Mouse (Mus musculus) ES-Bruce4 (cell line): Measurements from ENCODE around the gene Fam117a. TPM values are rescaled to one million over a fixed set of nuclear protein-coding genes. Genes with fewer than 3 reads are reported as not detected.

Experiments
- H3K27ac ChIP-seq: 2 replicates; pipeline ENCODE4 v1.5.1; 2012; ENCODE audit warnings: low read length, inconsistent platforms; ENCODE audit not compliant: insufficient read depth
- H3K27me3 ChIP-seq: 2 replicates; pipeline ENCODE4 v1.6.1; 2012; ENCODE audit warnings: mild to moderate bottlenecking, low read length, inconsistent platforms; ENCODE audit not compliant: control insufficient read depth, poor library complexity, insufficient read depth, severe bottlenecking
- H3K36me3 ChIP-seq: 2 replicates; pipeline ENCODE4 v1.6.1; 2012; ENCODE audit warnings: inconsistent platforms, mild to moderate bottlenecking, low read length, moderate library complexity; ENCODE audit not compliant: control insufficient read depth, poor library complexity, insufficient read depth, severe bottlenecking
- H3K4me1 ChIP-seq: one replicate; pipeline ENCODE4 v1.8.1; 2011; ENCODE audit warnings: low read length; ENCODE audit not compliant: control insufficient read depth, insufficient read depth
- H3K4me3 ChIP-seq: 2 replicates; pipeline ENCODE4 v1.5.1; 2011; ENCODE audit warnings: low read depth, mild to moderate bottlenecking, low read length
- H3K9ac ChIP-seq: 2 replicates; pipeline ENCODE4 v1.6.1; 2012; ENCODE audit warnings: low read depth, mild to moderate bottlenecking, inconsistent platforms; ENCODE audit not compliant: poor library complexity, severe bottlenecking
- H3K9me3 ChIP-seq: replicated peaks from 2 replicates; pipeline ENCODE4 v1.6.1; 2012; ENCODE audit warnings: mild to moderate bottlenecking, low read length, inconsistent platforms; ENCODE audit not compliant: control insufficient read depth, poor library complexity, insufficient read depth, severe bottlenecking
- CTCF ChIP-seq: IDR thresholded peaks from one replicate; pipeline ENCODE4 v1.8.1; 2011; ENCODE audit warnings: low read depth, low read length
- EP300 ChIP-seq: IDR thresholded peaks from 2 replicates; pipeline ENCODE4 v1.6.1; 2011; ENCODE audit warnings: low read depth, low read length; ENCODE audit not compliant: insufficient read depth
- POLR2A ChIP-seq: IDR thresholded peaks from one replicate; pipeline ENCODE4 v1.8.1; 2011; ENCODE audit warnings: low read length; ENCODE audit not compliant: insufficient read depth
- polyA plus RNA-seq: library from polyadenylated mRNA; stranded (reverse); fragments of >200 nt; gene quantifications from 2 replicates; pipeline ENCODE4 v1.2.4, GENCODE M21; 2011; ENCODE audit warnings: low read depth; ENCODE audit not compliant: missing spikeins, insufficient read depth, insufficient read length

Gene Fam117a
- polyA plus RNA-seq, 1 experiment: 36.2 TPM

GRCm38 (mm10) chr11:95325832-95326231 lies 11.0 kb upstream of the Fam117a start:
- no peaks in the 10 kb centered on the region for H3K36me3 ChIP-seq
- H3K27ac ChIP-seq: no peak overlapping the region
- H3K4me3 ChIP-seq: no peak overlapping the region
- no peak overlapping the region for H3K9ac ChIP-seq
- H3K27me3 ChIP-seq: no peaks in the 10 kb centered on the region
- TF ChIP-seq POLR2A (no peak), CTCF (no peak), EP300 (no peak)
- H3K4me1 ChIP-seq: no peaks in the 10 kb centered on the region
- H3K9me3 ChIP-seq: no peaks in the 10 kb centered on the region

- H3K36me3 ChIP-seq: no peaks in the 10 kb centered on the region
- no peaks in the 10 kb centered on the region for H3K27me3 ChIP-seq
- H3K9ac ChIP-seq: no peak overlapping the region
- H3K27ac ChIP-seq: no peak overlapping the region
- no peaks in the 10 kb centered on the region for H3K9me3 ChIP-seq
- H3K4me1 ChIP-seq: no peaks in the 10 kb centered on the region
- TF ChIP-seq EP300: no peak
- H3K4me3 ChIP-seq: no peak overlapping the region
Measured at GRCm38 (mm10) chr11:95326243-95326642, 10.6 kb upstream of the Fam117a start.

GRCm38 (mm10) chr11:95328629-95329028 lies 8.2 kb upstream of the Fam117a start:
- no peak overlapping the region for H3K9ac ChIP-seq
- no peaks in the 10 kb centered on the region for H3K27me3 ChIP-seq
- no peak for TF ChIP-seq EP300
- no peak overlapping the region for H3K4me3 ChIP-seq
- H3K9me3 ChIP-seq: no peaks in the 10 kb centered on the region
- no peaks in the 10 kb centered on the region for H3K36me3 ChIP-seq
- no peak overlapping the region for H3K27ac ChIP-seq
- no peaks in the 10 kb centered on the region for H3K4me1 ChIP-seq

GRCm38 (mm10) chr11:95330662-95331061 lies 6.2 kb upstream of the Fam117a start:
- H3K4me1 ChIP-seq: no peaks in the 10 kb centered on the region
- H3K4me3 ChIP-seq: no peak overlapping the region
- no peaks in the 10 kb centered on the region for H3K36me3 ChIP-seq
- no peaks in the 10 kb centered on the region for H3K9me3 ChIP-seq
- H3K27ac ChIP-seq: no peak overlapping the region
- H3K9ac ChIP-seq: no peak overlapping the region
- H3K27me3 ChIP-seq: no peaks in the 10 kb centered on the region
- TF ChIP-seq EP300: no peak
- TF ChIP-seq CTCF: no peak
- TF ChIP-seq POLR2A: no peak

GRCm38 (mm10) chr11:95333209-95333608 lies 3.6 kb upstream of the Fam117a start:
- Histone ChIP-seq H3K4me3 (no peak overlapping the region), H3K36me3 (no peaks in the 10 kb centered on the region), H3K9ac (no peak overlapping the region), H3K27me3 (no peaks in the 10 kb centered on the region), H3K4me1 (no peaks in the 10 kb centered on the region), H3K9me3 (no peaks in the 10 kb centered on the region), H3K27ac (no peak overlapping the region)
- TF ChIP-seq POLR2A (no peak), EP300 (no peak), CTCF (no peak)

GRCm38 (mm10) chr11:95333805-95334204 lies 3.0 kb upstream of the Fam117a start:
- TF ChIP-seq CTCF: no peak
- no peak for TF ChIP-seq EP300
- no peak for TF ChIP-seq POLR2A
- no peak overlapping the region for H3K4me3 ChIP-seq

More at GRCm38 (mm10) chr11:95333805-95334204, 3.0 kb upstream of the Fam117a start:
- Histone ChIP-seq H3K27ac (no peak overlapping the region), H3K36me3 (no peaks in the 10 kb centered on the region), H3K4me1 (no peaks in the 10 kb centered on the region), H3K9me3 (no peaks in the 10 kb centered on the region), H3K27me3 (no peaks in the 10 kb centered on the region), H3K9ac (no peak overlapping the region; the same call in 1 of the 2 replicates)
